Mouse (Mus musculus) lung, adult 2 months (tissue): ENCODE data around the gene Mical3. TPM values are rescaled to one million over a fixed set of nuclear protein-coding genes. Genes with fewer than 3 reads are reported as not detected.

Experiments used
- DNase-seq: peaks from one replicate; pipeline ENCODE4 v3.0.0; 2022
- H3K4me1 ChIP-seq: fragments of 200-500 bp; 2 replicates; pipeline ENCODE4 v1.6.1; 2011; ENCODE audit warnings: low read length; ENCODE audit not compliant: control insufficient read depth, insufficient read depth
- H3K4me3 ChIP-seq: fragments of 200-500 bp; replicated peaks from 2 replicates; pipeline ENCODE3; 2011; ENCODE audit warnings: low read depth, mild to moderate bottlenecking, control low read depth, low read length; ENCODE audit errors: extremely low read depth
- CTCF ChIP-seq: fragments of 200-500 bp; IDR thresholded peaks from 2 replicates; pipeline ENCODE4 v1.5.1; 2011; ENCODE audit warnings: mild to moderate bottlenecking, low read length, control low read depth; ENCODE audit not compliant: insufficient read depth
- POLR2A ChIP-seq: fragments of 200-500 bp; IDR thresholded peaks from 2 replicates; pipeline ENCODE4 v1.6.1; 2011; ENCODE audit warnings: low read depth, mild to moderate bottlenecking, control low read depth, low read length, borderline replicate concordance; ENCODE audit errors: extremely low read depth
- WGBS: fragments of 180-500 bp; shearing (Covaris S2); methylation state at CpG from one replicate; pipeline ENCODE4 v1.1.7; 2018; 5-methylcytosine and 5-hydroxymethylcytosine counted together
- polyA plus RNA-seq: library from polyadenylated mRNA; depleted of rRNA; stranded (reverse); fragments of >200 nt; gene quantifications from 2 replicates; pipeline ENCODE4 v1.2.3, GENCODE M21; 2012

Gene Mical3
- polyA plus RNA-seq, 1 experiment = 24.3 TPM

GRCm38 (mm10) chr6:121035268-121035667 lies 95.5 kb downstream of the Mical3 start:
- H3K4me1 ChIP-seq = no peaks in the 10 kb centered on the region
- DNase-seq = no peak
- TF ChIP-seq CTCF (no peak), POLR2A (no peak)
- H3K4me3 ChIP-seq = no peak overlapping the region
- WGBS = 71% methylated on average over 12 of the region's 12 CpGs

GRCm38 (mm10) chr6:121033250-121033649 lies 97.5 kb downstream of the Mical3 start:
- 98% methylated on average over 3 of the region's 3 CpGs for WGBS
- no peak for DNase-seq
- TF ChIP-seq CTCF = no peak
- no peak for TF ChIP-seq POLR2A
- Histone ChIP-seq H3K4me3 (no peak overlapping the region), H3K4me1 (no peaks in the 10 kb centered on the region)

GRCm38 (mm10) chr6:121031370-121031769 lies 99.4 kb downstream of the Mical3 start:
- WGBS = 86% methylated on average over 7 of the region's 7 CpGs
- TF ChIP-seq POLR2A (no peak), CTCF (no peak)
- Histone ChIP-seq H3K4me1 (no peaks in the 10 kb centered on the region), H3K4me3 (no peak overlapping the region)
- DNase-seq = no peak

- TF ChIP-seq CTCF (no peak), POLR2A (no peak)
- DNase-seq = no peak
- H3K4me3 ChIP-seq = no peak overlapping the region
- WGBS = 72% methylated on average over 19 of the region's 19 CpGs
- H3K4me1 ChIP-seq = no peaks in the 10 kb centered on the region
Observed at GRCm38 (mm10) chr6:121029897-121030589, 100.8 kb downstream of the Mical3 start.

- H3K4me1 ChIP-seq = no peaks in the 10 kb centered on the region
- H3K4me3 ChIP-seq = no peak overlapping the region
- no peak for DNase-seq
- TF ChIP-seq POLR2A = no peak
- no peak for TF ChIP-seq CTCF
- 89% methylated on average over 8 of the region's 8 CpGs for WGBS
Observed at GRCm38 (mm10) chr6:121028514-121028913, 102.3 kb downstream of the Mical3 start.

GRCm38 (mm10) chr6:121027314-121027713 lies 103.5 kb downstream of the Mical3 start:
- no peak overlapping the region for H3K4me3 ChIP-seq
- no peak for TF ChIP-seq CTCF
- no peak for TF ChIP-seq POLR2A
- 67% methylated on average over 5 of the region's 5 CpGs for WGBS
- no peak for DNase-seq
- no peaks in the 10 kb centered on the region for H3K4me1 ChIP-seq

GRCm38 (mm10) chr6:121026866-121027265 lies 103.9 kb downstream of the Mical3 start:
- no peak overlapping the region for H3K4me3 ChIP-seq
- no peak for TF ChIP-seq CTCF
- TF ChIP-seq POLR2A = no peak
- 73% methylated on average over 7 of the region's 7 CpGs for WGBS
- no peak for DNase-seq
- no peaks in the 10 kb centered on the region for H3K4me1 ChIP-seq

GRCm38 (mm10) chr6:121026019-121026584 lies 104.7 kb downstream of the Mical3 start:
- no peak overlapping the region for H3K4me3 ChIP-seq
- no peaks in the 10 kb centered on the region for H3K4me1 ChIP-seq
- WGBS = 80% methylated on average over 10 of the region's 10 CpGs
- TF ChIP-seq CTCF (no peak), POLR2A (no peak)
- no peak for DNase-seq

- DNase-seq = no peak
- Histone ChIP-seq H3K4me3 (no peak overlapping the region), H3K4me1 (peaks cover 8% of the 10 kb centered on the region; the same call in 1 of the 2 replicates)
- no peak for TF ChIP-seq CTCF
- no peak for TF ChIP-seq POLR2A
- WGBS = 87% methylated on average over 4 of the region's 4 CpGs
Observed at GRCm38 (mm10) chr6:121018147-121018546, 112.7 kb downstream of the Mical3 start.

GRCm38 (mm10) chr6:121017436-121018031 lies 113.3 kb downstream of the Mical3 start:
- 25% methylated on average over 12 of the region's 12 CpGs for WGBS
- peak; percentile 36 for DNase-seq
- Histone ChIP-seq H3K4me3 (no peak overlapping the region), H3K4me1 (peaks cover 8% of the 10 kb centered on the region; the same call in 1 of the 2 replicates)
- TF ChIP-seq CTCF (no peak), POLR2A (no peak)
